In genomic region chr11:29560452-29560851, GRCm38 (mm10) we compare ENCODE assay signal across 27 mouse cellular contexts. TPM values are rescaled to one million over a fixed set of nuclear protein-coding genes. Genes with fewer than 3 reads are reported as not detected.
A peak's percentile ranks its signal among the peaks of the same experiment; 100 is the strongest.
DNase-seq lines count a peak whose midpoint lies in the region; ATAC-seq lines count a peak whose summit lies in the region.
"Had no signal": no experiment of that assay in that cellular context is flagged by ENCODE, and none has a peak within 500 bp of the region (broad histone marks: within the 10 kb centered on the region; RNA-seq: fewer than 3 reads in every experiment).

No protein-coding gene starts in this region.

- no peaks in the 10 kb centered on the region for H3K27me3 ChIP-seq in embryonic facial prominence, embryonic 10.5 days (replicated peaks; ENCODE audit: low read depth, poor library complexity, severe bottlenecking)
- H3K27me3 ChIP-seq: embryonic facial prominence, embryonic 13.5 days; embryonic facial prominence, embryonic 15.5 days; forebrain, embryonic 12.5 days had no signal

- 90% methylated on average over 9 of the region's 9 CpGs for WGBS in embryonic facial prominence, embryonic 10.5 days

- no peaks in the 10 kb centered on the region for H3K36me3 ChIP-seq in embryonic facial prominence, embryonic 10.5 days (replicated peaks)
- H3K36me3 ChIP-seq: embryonic facial prominence, embryonic 13.5 days; embryonic facial prominence, embryonic 15.5 days; forebrain, embryonic 10.5 days; forebrain, embryonic 12.5 days; G1E had no signal

- H3K4me1 ChIP-seq in embryonic facial prominence, embryonic 10.5 days, result no peaks in the 10 kb centered on the region
- H3K4me1 ChIP-seq: embryonic facial prominence, embryonic 13.5 days; embryonic facial prominence, embryonic 15.5 days; forebrain, embryonic 10.5 days; forebrain, embryonic 12.5 days had no signal

- H3K9me3 ChIP-seq in embryonic facial prominence, embryonic 10.5 days, result no peaks in the 10 kb centered on the region
- H3K9me3 ChIP-seq: embryonic facial prominence, embryonic 13.5 days; embryonic facial prominence, embryonic 15.5 days; forebrain, embryonic 10.5 days; forebrain, embryonic 12.5 days; G1E had no signal

- no peak overlapping the region for H3K27ac ChIP-seq in embryonic facial prominence, embryonic 10.5 days (replicated peaks)
- H3K27ac ChIP-seq: embryonic facial prominence, embryonic 13.5 days; embryonic facial prominence, embryonic 15.5 days; forebrain, embryonic 10.5 days; forebrain, embryonic 12.5 days had no signal

- no peak overlapping the region for H3K4me3 ChIP-seq in embryonic facial prominence, embryonic 10.5 days
- H3K4me3 ChIP-seq: embryonic facial prominence, embryonic 13.5 days; embryonic facial prominence, embryonic 15.5 days; erythroblast, embryonic 14.5 days; forebrain, embryonic 10.5 days; forebrain, embryonic 12.5 days had no signal

- peak; percentile 81 for ATAC-seq in CD4-positive, CD25-positive, alpha-beta regulatory T cell, adult 4 months
- peak; percentile 46 for ATAC-seq in activated CD4-positive, CD25-positive, alpha-beta regulatory T cell, adult 4 months
- ATAC-seq in inflammation-experienced regulatory T-cells, adult 6 months, result peak; percentile 70
- no peak for ATAC-seq in frontal cortex, adult (ENCODE audit: low TSS enrichment)
- ATAC-seq: forebrain, embryonic 14.5 days; forebrain, embryonic 16.5 days; Patski had no signal

- peak; percentile 29 for DNase-seq in CD4-positive helper T cell, adult 2 months (ENCODE audit: low read depth, low spot score)
- DNase-seq in layer of hippocampus, adult 9-10 months (ENCODE audit: low spot score), result no peak
- DNase-seq in spleen, postnatal 4 days (ENCODE audit: low spot score in 2 of 2), result no peak
- DNase-seq in embryonic facial prominence, embryonic 10.5 days (ENCODE audit: low spot score), result no peak
- DNase-seq: adrenal gland, adult 2 months; adrenal gland, postnatal 10 days; adrenal gland, postnatal 25 days; B cell, adult 2 months; cerebellum, adult 11-12 months; cerebellum, adult 2 months; cerebellum, adult 9-10 months; cerebellum, postnatal 10 days; cerebellum, postnatal 25 days had no signal

RNA-seq across cellular contexts. Expression of gene Rps27a, which starts 12.5 kb away (rescaled TPM):
- 1,000 to 10,000 TPM; 1,358 to 1,362 TPM for polyA plus RNA-seq in CD4-positive, CD25-positive, alpha-beta regulatory T cell, adult 4 months (2017; shearing (Covaris generic))
- 1,000 to 10,000 TPM; 1,318 to 1,662 TPM for polyA plus RNA-seq in activated CD4-positive, CD25-positive, alpha-beta regulatory T cell, adult 4 months (2017; shearing (Covaris generic))
- polyA plus RNA-seq in inflammation-experienced regulatory T-cells, adult 6 months (2017; shearing (Covaris generic)), result 1,000 to 10,000 TPM in 2 of 3 experiments, 100 to 1,000 TPM in 1; 892 to 1,752 (median 1,284) TPM
- 1,084 and 1,105 TPM in 2 replicates for polyA plus RNA-seq in embryonic facial prominence, embryonic 10.5 days (2016; fragmentation: Nextera tagmentation; extraction: Ambion mirVana)

RNA-seq across cellular contexts. Expression of gene Clhc1, which starts 12.7 kb away (rescaled TPM):
- polyA plus RNA-seq in CD4-positive, CD25-positive, alpha-beta regulatory T cell, adult 4 months (2017; shearing (Covaris generic)), result 1 to 10 TPM; 2.0 to 4.6 TPM
- 1 to 10 TPM in 1 of 2 experiments, under 1 TPM in 1; 0.78 to 1.2 TPM for polyA plus RNA-seq in activated CD4-positive, CD25-positive, alpha-beta regulatory T cell, adult 4 months (2017; shearing (Covaris generic))
- polyA plus RNA-seq in inflammation-experienced regulatory T-cells, adult 6 months (2017; shearing (Covaris generic)), result 1 to 10 TPM in 2 of 3 experiments, under 1 TPM in 1; 0.69 to 1.8 (median 1.4) TPM
- 0.25 and 0.28 TPM in 2 replicates for polyA plus RNA-seq in embryonic facial prominence, embryonic 10.5 days (2016; fragmentation: Nextera tagmentation; extraction: Ambion mirVana)
- polyA plus RNA-seq: adrenal gland, adult 2 months; embryonic facial prominence, embryonic 11.5 days; erythroblast, embryonic 14.5 days had no signal

RNA-seq across cellular contexts. Expression of gene Mtif2, which starts 34.2 kb away (rescaled TPM):
- 10 to 100 TPM; 50.8 to 59.8 TPM for polyA plus RNA-seq in CD4-positive, CD25-positive, alpha-beta regulatory T cell, adult 4 months (2017; shearing (Covaris generic))
- polyA plus RNA-seq in activated CD4-positive, CD25-positive, alpha-beta regulatory T cell, adult 4 months (2017; shearing (Covaris generic)), result 10 to 100 TPM; 47.4 to 52.1 TPM
- polyA plus RNA-seq in inflammation-experienced regulatory T-cells, adult 6 months (2017; shearing (Covaris generic)), result 10 to 100 TPM; 54.9 to 68.0 (median 59.2) TPM
- polyA plus RNA-seq in embryonic facial prominence, embryonic 10.5 days (2016; fragmentation: Nextera tagmentation; extraction: Ambion mirVana), result 45.8 and 49.5 TPM in 2 replicates

RNA-seq across cellular contexts. Expression of gene Prorsd1, which starts 45.6 kb away (rescaled TPM):
- polyA plus RNA-seq in CD4-positive, CD25-positive, alpha-beta regulatory T cell, adult 4 months (2017; shearing (Covaris generic)), result 10 to 100 TPM; 29.4 to 45.3 TPM
- 10 to 100 TPM; 43.2 to 49.5 TPM for polyA plus RNA-seq in activated CD4-positive, CD25-positive, alpha-beta regulatory T cell, adult 4 months (2017; shearing (Covaris generic))
- 10 to 100 TPM; 41.2 to 47.8 (median 47.3) TPM for polyA plus RNA-seq in inflammation-experienced regulatory T-cells, adult 6 months (2017; shearing (Covaris generic))
- polyA plus RNA-seq in embryonic facial prominence, embryonic 10.5 days (2016; fragmentation: Nextera tagmentation; extraction: Ambion mirVana), result 16.9 and 20.7 TPM in 2 replicates
